Mouse (Mus musculus): ENCODE results near the gene Otog.

GRCm38 (mm10) chr7:46286391-46286790 is 45.6 kb downstream of the Otog start:
- TF ChIP-seq CTCF (IDR thresholded peaks at IDR 0.05), result no peak
- no peak for TF ChIP-seq POLR2A (IDR thresholded peaks at IDR 0.05; ENCODE audit: insufficient read depth, low read depth, low read length)
- TF ChIP-seq EP300 (IDR thresholded peaks at IDR 0.05; ENCODE audit: insufficient read depth, low read depth, low read length), result no peak
